Mouse (Mus musculus): ENCODE data around the gene Pxylp1. TPM values are rescaled to one million over a fixed set of nuclear protein-coding genes. Genes with fewer than 3 reads are reported as not detected.
A peak's percentile ranks its signal among the peaks of the same experiment; 100 is the strongest.

Gene Pxylp1
- polyA plus RNA-seq, 1 experiment from 2014 or later, result 41.3 TPM

- 79% methylated on average over 6 of the region's 6 CpGs for WGBS
- peaks cover 52 to 69% of the 10 kb centered on the region in 2 experiments for H3K4me1 ChIP-seq (ENCODE audit: control insufficient read depth in 2 of 2, insufficient read depth in 2 of 2, low read length in 2 of 2)
These were observed 10.6 kb downstream of the Pxylp1 start for GRCm38 (mm10) chr9:96881901-96882300.

GRCm38 (mm10) chr9:96879024-96879423, 13.4 kb downstream of the Pxylp1 start:
- peak overlapping the region; percentile 80 to 93 for H3K27ac ChIP-seq (replicated peaks in 1 of 2; ENCODE audit: control insufficient read depth in 1 of 2, insufficient read depth in 1 of 2, low read depth in 2 of 2, low read length in 2 of 2)
- peak overlapping the region; percentile 2; the same call in 1 of the 2 replicates for H3K9ac ChIP-seq (ENCODE audit: low read length)
- H3K9me3 ChIP-seq (ENCODE audit: control insufficient read depth, low read length), result no peaks in the 10 kb centered on the region
- H3K4me2 ChIP-seq (ENCODE audit: low read length), result peak overlapping the region; percentile 43
- peak; percentile 73 for ATAC-seq (ENCODE audit: insufficient number of reproducible peaks, insufficient read depth, low FRiP score, low read depth)
- H3K27me3 ChIP-seq (ENCODE audit: control insufficient read depth, insufficient read depth, low read length), result no peaks in the 10 kb centered on the region
- H3K36me3 ChIP-seq (ENCODE audit: control insufficient read depth, insufficient read depth, low read length), result no peaks in the 10 kb centered on the region
- 21% methylated on average over 6 of the region's 6 CpGs for WGBS
- no peak overlapping the region for H3K4me3 ChIP-seq (ENCODE audit: control insufficient read depth in 1 of 2, insufficient read depth in 1 of 2, low read depth in 1 of 2, low read length in 2 of 2)
- H3K4me1 ChIP-seq (ENCODE audit: control insufficient read depth in 2 of 2, insufficient read depth in 2 of 2, low read length in 2 of 2), result peaks cover 49 to 62% of the 10 kb centered on the region in 2 experiments

More at GRCm38 (mm10) chr9:96881901-96882300, 10.6 kb downstream of the Pxylp1 start:
- Histone ChIP-seq H3K9ac (ENCODE audit: low read length) (no peak overlapping the region), H3K4me2 (ENCODE audit: low read length) (no peak overlapping the region), H3K9me3 (ENCODE audit: control insufficient read depth, low read length) (no peaks in the 10 kb centered on the region), H3K36me3 (ENCODE audit: control insufficient read depth, insufficient read depth, low read length) (no peaks in the 10 kb centered on the region), H3K27me3 (ENCODE audit: control insufficient read depth, insufficient read depth, low read length) (no peaks in the 10 kb centered on the region; the same call in 1 of the 2 replicates), H3K27ac (replicated peaks in 1 of 2; ENCODE audit: control insufficient read depth in 1 of 2, insufficient read depth in 1 of 2, low read depth in 2 of 2, low read length in 2 of 2) (no peak overlapping the region), H3K4me3 (ENCODE audit: control insufficient read depth in 1 of 2, insufficient read depth in 1 of 2, low read depth in 1 of 2, low read length in 2 of 2) (no peak overlapping the region)
- no peak for ATAC-seq (ENCODE audit: insufficient number of reproducible peaks, insufficient read depth, low FRiP score, low read depth)

- H3K36me3 ChIP-seq (ENCODE audit: control insufficient read depth, insufficient read depth, low read length), result no peaks in the 10 kb centered on the region
- no peaks in the 10 kb centered on the region for H3K9me3 ChIP-seq (ENCODE audit: control insufficient read depth, low read length)
- H3K27me3 ChIP-seq (ENCODE audit: control insufficient read depth, insufficient read depth, low read length), result no peaks in the 10 kb centered on the region
- H3K4me1 ChIP-seq (ENCODE audit: control insufficient read depth in 2 of 2, insufficient read depth in 2 of 2, low read length in 2 of 2), result peaks cover 46 to 57% of the 10 kb centered on the region in 2 experiments
- H3K4me2 ChIP-seq (ENCODE audit: low read length), result peak overlapping the region; percentile 43
- WGBS, result 14% methylated on average over 4 of the region's 4 CpGs
- ATAC-seq (ENCODE audit: insufficient number of reproducible peaks, insufficient read depth, low FRiP score, low read depth), result peak; percentile 16
- no peak overlapping the region; a peak in 1 of 4 replicates for H3K4me3 ChIP-seq (ENCODE audit: control insufficient read depth in 1 of 2, insufficient read depth in 1 of 2, low read depth in 1 of 2, low read length in 2 of 2)
- H3K27ac ChIP-seq (replicated peaks in 1 of 2; ENCODE audit: control insufficient read depth in 1 of 2, insufficient read depth in 1 of 2, low read depth in 2 of 2, low read length in 2 of 2), result peak overlapping the region; percentile 80 to 93
- H3K9ac ChIP-seq (ENCODE audit: low read length), result peak overlapping the region; percentile 25; the same call in 1 of the 2 replicates
These were observed 14.0 kb downstream of the Pxylp1 start for GRCm38 (mm10) chr9:96878464-96878863.

GRCm38 (mm10) chr9:96875704-96876103, 16.8 kb downstream of the Pxylp1 start:
- Histone ChIP-seq H3K9ac (ENCODE audit: low read length) (no peak overlapping the region), H3K9me3 (ENCODE audit: control insufficient read depth, low read length) (peaks cover 3% of the 10 kb centered on the region; the same call in 1 of the 2 replicates), H3K27me3 (ENCODE audit: control insufficient read depth, insufficient read depth, low read length) (no peaks in the 10 kb centered on the region), H3K4me1 (ENCODE audit: control insufficient read depth in 2 of 2, insufficient read depth in 2 of 2, low read length in 2 of 2) (peaks cover 38 to 50% of the 10 kb centered on the region in 2 experiments), H3K4me3 (ENCODE audit: control insufficient read depth in 1 of 2, insufficient read depth in 1 of 2, low read depth in 1 of 2, low read length in 2 of 2) (no peak overlapping the region), H3K36me3 (ENCODE audit: control insufficient read depth, insufficient read depth, low read length) (no peaks in the 10 kb centered on the region), H3K4me2 (ENCODE audit: low read length) (no peak overlapping the region), H3K27ac (replicated peaks in 1 of 2; ENCODE audit: control insufficient read depth in 1 of 2, insufficient read depth in 1 of 2, low read depth in 2 of 2, low read length in 2 of 2) (peak overlapping the region; percentile 60 to 69)
- WGBS, result 35% methylated on average over 4 of the region's 4 CpGs
- ATAC-seq (ENCODE audit: insufficient number of reproducible peaks, insufficient read depth, low FRiP score, low read depth), result no peak

GRCm38 (mm10) chr9:96873082-96873481, 19.4 kb downstream of the Pxylp1 start:
- no peak for ATAC-seq (ENCODE audit: insufficient number of reproducible peaks, insufficient read depth, low FRiP score, low read depth)
- peaks cover 27 to 37% of the 10 kb centered on the region in 2 experiments for H3K4me1 ChIP-seq (ENCODE audit: control insufficient read depth in 2 of 2, insufficient read depth in 2 of 2, low read length in 2 of 2)
- 76% methylated on average over 5 of the region's 5 CpGs for WGBS

GRCm38 (mm10) chr9:96870104-96870503, 22.4 kb downstream of the Pxylp1 start:
- Histone ChIP-seq H3K4me2 (ENCODE audit: low read length) (no peak overlapping the region), H3K4me1 (ENCODE audit: control insufficient read depth in 2 of 2, insufficient read depth in 2 of 2, low read length in 2 of 2) (peaks cover 10 to 20% of the 10 kb centered on the region in 2 experiments; a peak in 3 of 4 replicates), H3K4me3 (ENCODE audit: control insufficient read depth in 1 of 2, insufficient read depth in 1 of 2, low read depth in 1 of 2, low read length in 2 of 2) (no peak overlapping the region), H3K9me3 (ENCODE audit: control insufficient read depth, low read length) (peaks cover 3% of the 10 kb centered on the region; the same call in 1 of the 2 replicates), H3K27me3 (ENCODE audit: control insufficient read depth, insufficient read depth, low read length) (no peaks in the 10 kb centered on the region), H3K27ac (replicated peaks in 1 of 2; ENCODE audit: control insufficient read depth in 1 of 2, insufficient read depth in 1 of 2, low read depth in 2 of 2, low read length in 2 of 2) (peak overlapping the region in 1 of 2 experiments; percentile 35; a peak in 1 of 4 replicates), H3K36me3 (ENCODE audit: control insufficient read depth, insufficient read depth, low read length) (no peaks in the 10 kb centered on the region), H3K9ac (ENCODE audit: low read length) (no peak overlapping the region)
- whole genome bisulfite sequencing, result 68% methylated on average over 8 of the region's 8 CpGs
- no peak; the same call in 1 of the 2 replicates for ATAC-seq (ENCODE audit: insufficient number of reproducible peaks, insufficient read depth, low FRiP score, low read depth)

More at GRCm38 (mm10) chr9:96873082-96873481, 19.4 kb downstream of the Pxylp1 start:
- no peak overlapping the region for H3K27ac ChIP-seq (replicated peaks in 1 of 2; ENCODE audit: control insufficient read depth in 1 of 2, insufficient read depth in 1 of 2, low read depth in 2 of 2, low read length in 2 of 2)
- peaks cover 3% of the 10 kb centered on the region; the same call in 1 of the 2 replicates for H3K9me3 ChIP-seq (ENCODE audit: control insufficient read depth, low read length)
- H3K9ac ChIP-seq (ENCODE audit: low read length), result no peak overlapping the region
- H3K4me3 ChIP-seq (ENCODE audit: control insufficient read depth in 1 of 2, insufficient read depth in 1 of 2, low read depth in 1 of 2, low read length in 2 of 2), result no peak overlapping the region
- H3K27me3 ChIP-seq (ENCODE audit: control insufficient read depth, insufficient read depth, low read length), result no peaks in the 10 kb centered on the region
- no peaks in the 10 kb centered on the region for H3K36me3 ChIP-seq (ENCODE audit: control insufficient read depth, insufficient read depth, low read length)
- no peak overlapping the region for H3K4me2 ChIP-seq (ENCODE audit: low read length)

GRCm38 (mm10) chr9:96869542-96869941, 22.9 kb downstream of the Pxylp1 start:
- Histone ChIP-seq H3K9me3 (ENCODE audit: control insufficient read depth, low read length) (peaks cover 3% of the 10 kb centered on the region; the same call in 1 of the 2 replicates), H3K36me3 (ENCODE audit: control insufficient read depth, insufficient read depth, low read length) (no peaks in the 10 kb centered on the region), H3K4me2 (ENCODE audit: low read length) (no peak overlapping the region), H3K4me1 (ENCODE audit: control insufficient read depth in 2 of 2, insufficient read depth in 2 of 2, low read length in 2 of 2) (peaks cover 13 to 21% of the 10 kb centered on the region in 2 experiments), H3K27me3 (ENCODE audit: control insufficient read depth, insufficient read depth, low read length) (no peaks in the 10 kb centered on the region), H3K27ac (replicated peaks in 1 of 2; ENCODE audit: control insufficient read depth in 1 of 2, insufficient read depth in 1 of 2, low read depth in 2 of 2, low read length in 2 of 2) (no peak overlapping the region), H3K9ac (ENCODE audit: low read length) (no peak overlapping the region), H3K4me3 (ENCODE audit: control insufficient read depth in 1 of 2, insufficient read depth in 1 of 2, low read depth in 1 of 2, low read length in 2 of 2) (no peak overlapping the region)
- no peak for ATAC-seq (ENCODE audit: insufficient number of reproducible peaks, insufficient read depth, low FRiP score, low read depth)
- 88% methylated on average over 5 of the region's 5 CpGs for WGBS

GRCm38 (mm10) chr9:96868546-96868945, 23.9 kb downstream of the Pxylp1 start:
- 77% methylated on average over 6 of the region's 6 CpGs for WGBS
- H3K4me1 ChIP-seq (ENCODE audit: control insufficient read depth in 2 of 2, insufficient read depth in 2 of 2, low read length in 2 of 2), result peaks cover 20 to 25% of the 10 kb centered on the region in 2 experiments
- no peak for ATAC-seq (ENCODE audit: insufficient number of reproducible peaks, insufficient read depth, low FRiP score, low read depth)
- no peak overlapping the region for H3K4me3 ChIP-seq (ENCODE audit: control insufficient read depth in 1 of 2, insufficient read depth in 1 of 2, low read depth in 1 of 2, low read length in 2 of 2)
- peaks cover 3% of the 10 kb centered on the region; the same call in 1 of the 2 replicates for H3K9me3 ChIP-seq (ENCODE audit: control insufficient read depth, low read length)
- H3K27ac ChIP-seq (replicated peaks in 1 of 2; ENCODE audit: control insufficient read depth in 1 of 2, insufficient read depth in 1 of 2, low read depth in 2 of 2, low read length in 2 of 2), result no peak overlapping the region
- H3K9ac ChIP-seq (ENCODE audit: low read length), result no peak overlapping the region
- no peaks in the 10 kb centered on the region for H3K27me3 ChIP-seq (ENCODE audit: control insufficient read depth, insufficient read depth, low read length)
- no peak overlapping the region for H3K4me2 ChIP-seq (ENCODE audit: low read length)
- no peaks in the 10 kb centered on the region for H3K36me3 ChIP-seq (ENCODE audit: control insufficient read depth, insufficient read depth, low read length)

All from heart, embryonic 14.5 days (tissue).